Mouse (Mus musculus) bone marrow, adult 2 months (tissue): ENCODE measurements around the gene Cdk5. TPM values are rescaled to one million over a fixed set of nuclear protein-coding genes. Genes with fewer than 3 reads are reported as not detected.

ENCODE experiments used
- H3K27ac ChIP-seq: fragments of 200-500 bp; 2 replicates; pipeline ENCODE4 v1.5.1; 2012; ENCODE audit warnings: low read depth, mild to moderate bottlenecking, control low read depth, inconsistent platforms, low read length; ENCODE audit not compliant: control insufficient read depth, poor library complexity, insufficient read depth
- H3K4me1 ChIP-seq: fragments of 200-500 bp; 2 replicates; pipeline ENCODE4 v1.6.1; 2011; ENCODE audit warnings: low read length; ENCODE audit not compliant: control insufficient read depth, insufficient read depth
- H3K4me3 ChIP-seq: fragments of 200-500 bp; replicated peaks from 2 replicates; pipeline ENCODE3; 2011; ENCODE audit warnings: mild to moderate bottlenecking, low read depth, low read length, control low read depth; ENCODE audit not compliant: control insufficient read depth
- CTCF ChIP-seq: fragments of 200-500 bp; IDR thresholded peaks from 2 replicates; pipeline ENCODE4 v1.5.1; 2011; ENCODE audit warnings: low read length, control low read depth; ENCODE audit not compliant: control insufficient read depth, insufficient read depth
- POLR2A ChIP-seq: fragments of 200-500 bp; IDR thresholded peaks from 2 replicates; pipeline ENCODE4 v1.6.1; 2011; ENCODE audit warnings: low read depth, mild to moderate bottlenecking, control low read depth, low read length, borderline replicate concordance; ENCODE audit not compliant: control insufficient read depth
- WGBS: fragments of 180-500 bp; shearing (Covaris S2); methylation state at CpG from one replicate; pipeline ENCODE4 v1.1.7; 2018; 5-methylcytosine and 5-hydroxymethylcytosine counted together
- polyA plus RNA-seq: library from polyadenylated mRNA; stranded (reverse); fragments of >200 nt; gene quantifications from 2 replicates; pipeline ENCODE4 v1.2.4, GENCODE M21; 2011; ENCODE audit warnings: low replicate concordance; ENCODE audit not compliant: missing spikeins, insufficient read depth, insufficient read length

The Cdk5 gene
- 28.2 and 54.7 TPM in 2 replicates for polyA plus RNA-seq

DNA sequence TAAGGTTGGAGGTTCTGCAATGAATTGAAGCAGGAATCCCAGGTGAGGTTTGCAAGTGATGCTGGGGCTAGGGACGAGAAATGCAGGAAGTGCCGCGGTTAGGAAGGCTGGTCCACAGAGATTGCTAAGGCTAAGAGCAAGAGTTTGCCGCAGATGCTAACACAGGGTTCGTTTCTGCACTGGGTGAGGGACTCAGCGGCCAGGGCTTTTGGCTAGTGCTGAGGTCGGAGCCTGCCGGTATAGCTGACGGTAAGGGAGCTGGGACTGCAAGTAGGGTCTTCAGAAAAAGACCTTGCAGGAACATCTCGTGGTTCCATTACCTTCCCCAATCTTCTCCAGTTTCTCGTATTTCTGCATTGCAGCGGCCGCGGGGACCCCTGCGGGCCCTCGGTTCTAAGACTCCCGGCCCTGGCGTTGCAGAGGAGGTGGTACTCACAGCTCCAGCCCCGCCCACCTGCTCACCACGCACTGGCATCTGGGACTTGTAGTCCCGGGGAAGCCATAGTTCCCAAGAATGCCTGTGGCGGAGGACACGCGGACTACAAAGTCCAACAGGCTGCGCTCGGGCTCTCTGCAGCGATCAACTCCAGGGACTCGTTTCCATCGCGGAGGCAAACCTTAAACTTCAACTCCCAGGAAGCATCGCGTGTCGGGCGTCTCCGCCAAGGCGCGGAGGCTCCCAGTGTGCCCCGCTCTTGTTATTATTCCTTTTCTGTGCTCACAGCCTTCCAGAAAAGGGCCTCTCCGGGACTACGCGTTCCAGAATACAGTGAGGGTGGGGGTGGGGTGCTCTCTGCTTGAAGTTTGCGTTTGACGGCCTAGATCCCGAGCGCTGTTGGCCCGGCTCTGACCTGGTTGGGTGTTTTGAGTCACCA is at the start of gene Cdk5, which contains the start of gene Slc4a2:
Cdk5 (minus strand) TSS at position 402 of the 875 bp plus-strand sequence.
Slc4a2 (plus strand) TSS at position 709 of the 875 bp plus-strand sequence.
- H3K4me1 ChIP-seq = no peaks in the 10 kb centered on the region; the same call in 1 of the 2 replicates
- peak within 1 kb of the TSS; percentile 82 for H3K4me3 ChIP-seq
- H3K27ac ChIP-seq = peak within 1 kb of the TSS; percentile 95
- TF ChIP-seq CTCF (no peak), POLR2A (peak; percentile 92)
- WGBS = under 1% methylated on average over 46 of the region's 46 CpGs

DNA sequence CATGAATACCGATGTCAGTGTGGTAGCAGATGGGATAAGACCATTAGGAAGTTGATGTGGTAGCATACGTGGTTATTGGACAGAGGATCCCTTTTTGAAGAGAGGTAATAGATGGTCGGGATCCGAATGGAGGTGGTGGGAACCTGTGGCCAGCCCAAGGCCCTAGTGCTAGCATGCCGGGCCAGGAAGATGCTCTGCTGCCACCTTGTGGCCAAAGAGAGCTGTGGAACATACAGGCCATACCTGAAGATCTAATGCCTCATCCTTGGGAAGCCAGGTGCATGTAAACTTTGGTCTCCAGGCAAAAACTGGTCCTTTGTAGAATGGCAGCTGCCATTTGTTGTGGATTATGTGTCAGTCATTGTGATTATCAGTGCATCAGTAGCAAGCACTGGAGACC is 47.3 kb upstream of the Cdk5 start:
- WGBS = 17% methylated on average over 5 of the region's 5 CpGs
- no peaks in the 10 kb centered on the region for H3K4me1 ChIP-seq
- no peak for TF ChIP-seq POLR2A
- TF ChIP-seq CTCF = peak; percentile 98
- no peak overlapping the region for H3K27ac ChIP-seq
- no peak overlapping the region for H3K4me3 ChIP-seq

DNA sequence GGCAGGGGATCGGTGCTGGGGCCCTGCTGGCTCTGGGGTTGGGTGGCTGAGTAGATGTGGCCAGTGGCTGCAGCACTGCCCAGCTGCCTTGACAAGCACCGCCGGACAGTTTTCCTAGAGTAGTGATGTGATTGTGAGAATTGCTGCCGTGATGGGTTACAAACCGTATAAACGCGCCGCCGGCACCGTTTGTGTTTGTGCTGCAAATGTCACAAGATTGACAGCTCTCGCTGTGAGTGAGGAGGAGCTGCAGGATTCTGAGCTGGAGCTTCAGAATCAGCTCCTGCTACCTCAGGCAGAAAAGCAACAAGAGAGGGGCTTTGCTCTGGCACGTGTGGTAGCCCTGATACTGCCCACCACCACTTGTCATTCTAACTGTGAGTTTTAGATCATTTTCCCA is 43.4 kb upstream of the Cdk5 start:
- Histone ChIP-seq H3K4me1 (no peaks in the 10 kb centered on the region), H3K4me3 (no peak overlapping the region), H3K27ac (no peak overlapping the region)
- 89% methylated on average over 12 of the region's 12 CpGs for WGBS
- TF ChIP-seq CTCF (no peak), POLR2A (no peak)

DNA sequence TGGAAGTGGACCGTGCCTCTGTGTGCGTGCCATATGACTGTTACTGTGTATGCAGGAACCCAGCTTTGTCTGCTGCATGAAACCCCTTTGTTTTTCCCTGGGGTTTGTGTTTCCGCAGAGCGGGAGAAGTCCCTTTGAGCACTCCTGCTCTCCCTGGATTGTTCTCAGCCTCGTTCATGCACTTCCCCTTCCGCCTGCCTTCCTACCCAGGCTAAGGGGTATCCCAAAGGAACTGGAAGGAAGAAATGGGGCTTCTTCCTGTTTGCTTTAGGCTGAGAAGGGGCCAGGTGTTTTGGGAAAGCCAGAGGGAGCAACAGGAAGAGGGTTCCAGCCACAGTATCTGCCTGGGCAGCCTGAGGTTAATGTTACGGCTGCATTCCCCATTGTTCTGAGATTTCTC is 32.3 kb upstream of the Cdk5 start:
- Histone ChIP-seq H3K4me3 (no peak overlapping the region), H3K27ac (no peak overlapping the region), H3K4me1 (peaks cover 2% of the 10 kb centered on the region)
- 83% methylated on average over 7 of the region's 7 CpGs for WGBS
- TF ChIP-seq POLR2A = no peak
- TF ChIP-seq CTCF = no peak

DNA sequence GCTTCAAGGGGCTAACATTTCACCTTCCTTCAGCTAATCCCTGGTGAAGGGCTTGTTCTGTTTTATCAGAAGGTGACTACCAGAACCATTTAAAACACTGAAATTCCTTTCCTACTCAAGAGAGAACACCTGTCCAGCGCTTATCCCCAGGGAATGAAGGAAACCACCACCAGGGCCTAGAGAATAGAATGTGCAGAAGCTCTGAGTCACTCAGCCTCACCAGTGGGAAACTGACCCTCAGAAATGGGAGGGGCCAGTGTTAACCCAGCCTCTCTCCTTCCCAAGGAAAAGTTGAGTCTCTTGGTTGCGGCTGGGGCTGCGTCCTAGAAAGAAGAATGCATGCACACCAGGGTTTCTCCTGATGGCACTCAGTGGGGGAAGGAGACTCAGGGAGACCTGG is 31.7 kb upstream of the Cdk5 start:
- TF ChIP-seq POLR2A = no peak
- no peak for TF ChIP-seq CTCF
- H3K4me3 ChIP-seq = no peak overlapping the region
- WGBS = 92% methylated on average over 3 of the region's 3 CpGs
- peaks cover 2% of the 10 kb centered on the region for H3K4me1 ChIP-seq
- no peak overlapping the region for H3K27ac ChIP-seq

DNA sequence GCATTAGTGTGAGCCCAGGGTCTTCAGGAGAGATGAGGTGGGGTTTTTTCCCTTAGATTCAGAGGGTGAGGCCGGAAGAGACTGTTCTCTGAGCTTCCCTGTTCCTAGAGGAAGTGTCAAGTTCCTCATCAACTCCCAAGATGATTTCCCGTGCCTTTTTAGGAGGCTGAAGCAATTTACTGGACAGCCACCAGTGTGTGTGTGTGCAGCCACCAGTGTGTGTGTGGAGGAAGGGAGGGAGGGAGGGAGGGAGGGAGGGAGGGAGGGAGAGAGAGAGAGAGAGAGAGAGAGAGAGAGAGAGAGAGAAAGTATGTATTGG is 30.6 kb upstream of the Cdk5 start:
- TF ChIP-seq POLR2A = no peak
- TF ChIP-seq CTCF = no peak
- WGBS = 25% methylated on average over 2 of the region's 2 CpGs

DNA sequence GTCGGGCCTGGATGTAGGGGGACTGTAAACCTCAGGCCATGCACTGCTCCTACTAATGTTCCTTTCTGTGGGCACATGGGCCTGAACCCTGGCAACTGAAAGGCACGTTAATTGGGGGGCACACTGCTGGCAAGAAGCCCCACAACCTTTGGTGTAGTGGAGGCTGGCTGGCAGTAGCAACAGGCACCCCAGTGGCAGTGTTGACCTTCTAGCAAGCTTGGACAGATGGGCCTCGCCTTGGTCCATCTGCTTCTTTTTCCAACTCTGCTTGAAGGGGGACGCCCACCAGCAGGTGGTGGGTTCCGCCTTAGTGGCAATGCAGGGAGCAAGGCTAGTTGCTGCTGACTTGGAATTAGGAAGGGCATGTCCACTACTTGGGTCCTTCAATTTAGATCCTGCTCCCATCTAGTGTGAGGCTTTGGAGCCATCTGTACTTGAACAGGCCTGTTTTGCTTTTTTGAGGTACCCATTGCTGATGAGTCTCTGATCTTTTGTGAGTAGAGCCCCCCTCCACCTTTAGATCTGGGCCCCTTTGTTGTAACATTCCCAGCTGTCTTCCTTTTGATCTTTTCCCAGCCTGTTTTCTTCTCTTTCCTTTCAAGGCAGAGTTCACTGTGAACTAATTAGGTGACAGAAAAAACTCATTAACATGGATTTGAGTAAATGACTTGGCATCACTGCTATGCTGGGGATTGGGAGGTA is 30.1 kb upstream of the Cdk5 start:
- no peak for TF ChIP-seq POLR2A
- no peak for TF ChIP-seq CTCF

More for the DNA sequence above, 30.6 kb upstream of the Cdk5 start:
- Histone ChIP-seq H3K27ac (no peak overlapping the region), H3K4me1 (peaks cover 2% of the 10 kb centered on the region), H3K4me3 (no peak overlapping the region)

DNA sequence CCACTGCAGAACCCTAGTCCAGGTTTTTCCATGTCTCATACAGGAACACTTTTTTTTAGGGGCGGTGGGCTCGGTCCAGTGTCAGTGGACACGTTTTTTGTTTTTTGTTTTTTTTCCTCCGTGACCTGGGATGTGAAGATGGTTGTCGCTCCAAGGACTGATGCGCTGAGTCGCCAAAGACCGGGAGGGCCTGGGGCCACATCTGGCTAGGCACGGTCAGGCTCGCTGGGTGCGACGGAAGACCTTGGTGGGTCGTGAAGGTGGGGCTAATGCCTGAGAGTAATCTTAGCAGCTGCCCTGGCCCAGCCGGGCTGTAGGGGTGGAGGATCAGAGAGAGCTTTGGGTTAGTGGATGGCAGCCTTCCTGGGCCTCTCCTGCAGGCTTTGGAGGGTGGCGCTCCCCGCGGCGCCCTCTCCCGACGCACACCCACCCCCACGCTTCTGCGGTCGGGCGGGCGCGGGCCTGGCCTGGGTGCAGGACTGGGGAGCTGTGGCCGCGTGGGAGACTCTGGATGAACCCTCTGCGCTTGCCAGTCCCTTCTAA is 29.4 kb upstream of the Cdk5 start:
- H3K4me1 ChIP-seq = peaks cover 2% of the 10 kb centered on the region
- peak overlapping the region; percentile 71 for H3K4me3 ChIP-seq
- H3K27ac ChIP-seq = no peak overlapping the region
- TF ChIP-seq CTCF = no peak
- no peak for TF ChIP-seq POLR2A
- WGBS = 2% methylated on average over 29 of the region's 29 CpGs

More for the DNA sequence above, 30.1 kb upstream of the Cdk5 start:
- 48% methylated on average over 5 of the region's 5 CpGs for WGBS
- Histone ChIP-seq H3K27ac (no peak overlapping the region), H3K4me1 (peaks cover 2% of the 10 kb centered on the region), H3K4me3 (peak overlapping the region; percentile 71)
